Mouse (Mus musculus) ES-E14 (cell line): ENCODE results near the gene Smco3.

Source experiments
- ZC3H11A ChIP-seq: IDR thresholded peaks from 2 replicates; pipeline ENCODE4 v1.6.1; 2012; ENCODE audit warnings: low read depth, mild to moderate bottlenecking, inconsistent platforms, low read length, borderline replicate concordance
- ZNF384 ChIP-seq: IDR thresholded peaks from 2 replicates; pipeline ENCODE4 v1.6.1; 2012; ENCODE audit warnings: low read depth, low read length, inconsistent platforms

DNA sequence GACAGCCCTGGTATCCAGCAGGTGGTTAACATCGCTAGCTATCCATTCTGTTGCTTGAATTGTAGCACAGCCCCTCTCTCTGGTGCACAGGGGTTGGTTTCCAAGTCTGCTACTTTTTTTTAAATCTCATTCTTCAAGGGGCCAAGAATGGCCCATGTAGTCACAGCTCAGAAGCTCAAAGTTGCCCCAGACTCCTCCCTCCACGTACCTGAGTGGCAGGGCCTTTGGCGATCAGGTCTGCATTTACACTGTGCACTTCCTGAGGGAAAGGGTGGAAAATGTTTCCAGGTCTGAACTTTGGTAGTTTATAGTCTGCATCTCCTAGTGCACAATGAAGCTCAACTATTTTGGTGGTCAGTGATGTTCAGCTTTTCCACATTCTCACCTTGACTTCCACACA is 12.0 kb upstream of the Smco3 start:
- TF ChIP-seq ZNF384 (no peak), ZC3H11A (no peak)
